Mouse (Mus musculus) limb, embryonic 14.5 days (tissue): ENCODE measurements around the gene Secisbp2l. TPM values are rescaled to one million over a fixed set of nuclear protein-coding genes. Genes with fewer than 3 reads are reported as not detected.

Experiments used
- ATAC-seq: fragments of 200-750 bp; cut with Nextera tagmentation; 2 replicates; pipeline ENCODE4 v1.8.0; 2017; ENCODE audit warnings: low read depth, moderate number of reproducible peaks, moderate TSS enrichment; ENCODE audit not compliant: low FRiP score
- DNase-seq: peaks from one replicate; pipeline ENCODE4 v3.0.0-alpha.2; 2015; ENCODE audit warnings: low spot score
- H3K27ac ChIP-seq: fragments of 300-500 bp; sonication (generic); replicated peaks from 2 replicates; pipeline ENCODE4 v1.5.1; 2014; ENCODE audit warnings: low read depth, mild to moderate bottlenecking, low read length, moderate library complexity, mixed read lengths
- H3K27me3 ChIP-seq: fragments of 300-500 bp; sonication (generic); 2 replicates; pipeline ENCODE4 v1.6.1; 2014; ENCODE audit warnings: low read length, mixed read lengths; ENCODE audit not compliant: control insufficient read depth, insufficient read depth
- H3K36me3 ChIP-seq: fragments of 300-500 bp; sonication (generic); 2 replicates; pipeline ENCODE4 v1.6.1; 2014; ENCODE audit warnings: mild to moderate bottlenecking, low read length, moderate library complexity, mixed read lengths; ENCODE audit not compliant: control insufficient read depth, insufficient read depth
- H3K4me1 ChIP-seq: fragments of 300-500 bp; sonication (generic); 2 replicates; pipeline ENCODE4 v1.6.1; 2014; ENCODE audit warnings: antibody characterized with exemption, low read length, mixed read lengths; ENCODE audit not compliant: control insufficient read depth, insufficient read depth
- H3K4me2 ChIP-seq: fragments of 300-500 bp; sonication (generic); replicated peaks from 2 replicates; pipeline ENCODE4 v1.6.1; 2014; ENCODE audit warnings: low read depth, mild to moderate bottlenecking, low read length, moderate library complexity; ENCODE audit not compliant: severe bottlenecking
- H3K4me3 ChIP-seq: fragments of 300-500 bp; sonication (generic); replicated peaks from 2 replicates; pipeline ENCODE4 v1.5.1; 2014; ENCODE audit warnings: low read length
- H3K9ac ChIP-seq: fragments of 300-500 bp; sonication (generic); 2 replicates; pipeline ENCODE4 v1.6.1; 2014; ENCODE audit warnings: mild to moderate bottlenecking, low read depth, low read length, moderate library complexity; ENCODE audit not compliant: severe bottlenecking
- H3K9me3 ChIP-seq: fragments of 300-500 bp; sonication (generic); 2 replicates; pipeline ENCODE4 v1.6.1; 2016; ENCODE audit warnings: low read length; ENCODE audit not compliant: control insufficient read depth
- POLR2A ChIP-seq: fragments of 200-500 bp; IDR thresholded peaks from 2 replicates; pipeline ENCODE4 v1.8.0; 2012; ENCODE audit warnings: inconsistent platforms, mild to moderate bottlenecking, moderate library complexity, borderline replicate concordance; ENCODE audit not compliant: insufficient read depth, insufficient read length; ENCODE audit errors: extremely low read depth
- WGBS: fragments of 180-500 bp; shearing (Covaris S2); extraction: QIAGEN DNeasy Blood & Tissue Kit; methylation state at CpG from one replicate; pipeline ENCODE4 v1.1.7; 2014; 5-methylcytosine and 5-hydroxymethylcytosine counted together
- polyA plus RNA-seq, 2 experiments: library from polyadenylated mRNA; depleted of rRNA in 1 of 2; stranded (reverse) in 1 of 2; unstranded in 1 of 2; fragments of >200 nt; fragmentation: Nextera tagmentation in 1 of 2; extraction: Ambion mirVana in 1 of 2; gene quantifications; 2 replicates each; pipeline versions ENCODE4 v1.2.1 to v1.2.3; 2012 to 2014

The Secisbp2l gene
- polyA plus RNA-seq, 2 experiments: 14.5 to 22.6 TPM

GRCm38 (mm10) chr2:125738718-125739117 is 44.0 kb downstream of the Secisbp2l start:
- Histone ChIP-seq H3K4me3 (no peak overlapping the region), H3K4me1 (no peaks in the 10 kb centered on the region), H3K9ac (no peak overlapping the region), H3K9me3 (no peaks in the 10 kb centered on the region), H3K27me3 (no peaks in the 10 kb centered on the region), H3K36me3 (peaks cover 48% of the 10 kb centered on the region), H3K27ac (no peak overlapping the region), H3K4me2 (no peak overlapping the region)
- WGBS: 74% methylated on average over 5 of the region's 5 CpGs
- TF ChIP-seq POLR2A: no peak
- no peak for ATAC-seq
- DNase-seq: no peak

- Histone ChIP-seq H3K9me3 (no peaks in the 10 kb centered on the region), H3K4me1 (peaks cover 7% of the 10 kb centered on the region), H3K4me2 (no peak overlapping the region), H3K27ac (no peak overlapping the region), H3K36me3 (peaks cover 27% of the 10 kb centered on the region), H3K4me3 (no peak overlapping the region), H3K9ac (no peak overlapping the region), H3K27me3 (no peaks in the 10 kb centered on the region)
- no peak for TF ChIP-seq POLR2A
- ATAC-seq: no peak
- DNase-seq: no peak
Measured at GRCm38 (mm10) chr2:125736025-125736343, 46.7 kb downstream of the Secisbp2l start.

GRCm38 (mm10) chr2:125735333-125736024 is 47.2 kb downstream of the Secisbp2l start:
- Histone ChIP-seq H3K27ac (no peak overlapping the region), H3K9ac (no peak overlapping the region), H3K4me1 (peaks cover 7% of the 10 kb centered on the region), H3K4me2 (no peak overlapping the region), H3K9me3 (no peaks in the 10 kb centered on the region), H3K27me3 (no peaks in the 10 kb centered on the region), H3K36me3 (peaks cover 24% of the 10 kb centered on the region), H3K4me3 (no peak overlapping the region)
- DNase-seq: no peak
- TF ChIP-seq POLR2A: no peak
- WGBS: 63% methylated on average over 2 of the region's 2 CpGs
- no peak for ATAC-seq

GRCm38 (mm10) chr2:125734741-125735140 is 47.9 kb downstream of the Secisbp2l start:
- no peak for DNase-seq
- no peak for ATAC-seq
- no peak overlapping the region for H3K4me3 ChIP-seq

DNA sequence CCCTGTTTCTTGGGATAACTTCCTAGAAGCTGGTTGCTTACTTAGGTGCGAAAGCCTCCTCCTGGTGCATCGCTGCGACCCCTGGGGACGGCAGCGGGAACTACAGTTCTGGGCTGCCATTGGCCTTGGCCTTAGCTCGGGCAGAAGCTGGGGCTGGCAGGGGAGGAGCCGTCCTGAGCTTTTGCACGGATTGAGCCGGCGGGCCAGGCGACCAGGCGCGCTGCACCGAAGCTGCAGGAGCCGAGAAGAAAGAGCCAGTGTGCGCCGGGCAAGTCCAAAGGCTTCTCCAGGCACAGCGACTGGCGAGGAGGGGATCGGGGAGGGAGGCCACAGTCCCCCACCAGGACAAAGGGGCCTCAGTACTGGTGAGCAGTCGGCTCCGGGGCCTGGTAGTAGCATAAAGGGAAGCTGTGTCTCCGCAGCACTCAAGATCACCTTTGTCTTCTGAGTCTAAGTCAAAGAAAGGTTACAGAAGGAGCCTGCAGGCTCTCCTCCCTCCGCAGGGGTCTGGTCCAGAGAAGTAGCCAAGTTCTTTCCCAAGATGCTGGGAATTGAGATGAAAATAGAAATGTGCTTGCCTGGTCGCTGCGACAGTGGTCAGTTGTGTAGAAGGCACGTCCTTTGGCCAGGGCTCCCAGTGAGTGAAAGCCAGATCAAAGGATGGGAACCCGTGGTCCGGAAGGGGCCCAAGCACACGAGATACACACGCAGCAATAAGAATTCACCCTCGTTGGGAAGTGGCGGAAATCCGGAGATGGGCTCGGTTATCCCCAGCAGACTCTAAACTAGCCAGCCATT is 50.7 kb downstream of the Secisbp2l start:
- Histone ChIP-seq H3K4me3 (peak overlapping the region; percentile 43), H3K9me3 (no peaks in the 10 kb centered on the region), H3K27ac (peak overlapping the region; percentile 84), H3K27me3 (no peaks in the 10 kb centered on the region), H3K4me1 (peaks cover 7% of the 10 kb centered on the region), H3K9ac (peak overlapping the region; percentile 78), H3K36me3 (0 out of 2 replicates have a peak, but pooled peaks cover 3% of the 10 kb centered on the region), H3K4me2 (peak overlapping the region; percentile 63)
- 7% methylated on average over 35 of the region's 35 CpGs for WGBS
- ATAC-seq: peak; percentile 91
- TF ChIP-seq POLR2A: peak; percentile 54; the same call in 1 of the 2 replicates
- peak; percentile 94 for DNase-seq

More at GRCm38 (mm10) chr2:125734741-125735140, 47.9 kb downstream of the Secisbp2l start:
- no peak for TF ChIP-seq POLR2A
- peaks cover 18% of the 10 kb centered on the region for H3K36me3 ChIP-seq
- peaks cover 7% of the 10 kb centered on the region for H3K4me1 ChIP-seq
- no peak overlapping the region for H3K27ac ChIP-seq
- no peak overlapping the region for H3K9ac ChIP-seq
- no peaks in the 10 kb centered on the region for H3K9me3 ChIP-seq
- H3K27me3 ChIP-seq: no peaks in the 10 kb centered on the region
- H3K4me2 ChIP-seq: no peak overlapping the region
